Mouse (Mus musculus) kidney, adult 8-10 months (tissue): ENCODE data around the gene Slc34a3.

Source experiments
- DNase-seq, 2 experiments: peaks; one replicate each; pipeline ENCODE4 v3.0.0; 2022

Slc34a3 gene

GRCm38 (mm10) chr2:25246183-25247072 lies 12.3 kb upstream of the Slc34a3 start, which contains the start of gene AL732309.1:
Gene AL732309.1 (minus strand): TSS chr2:25246863.
- peak in 1 of 2 experiments; percentile 41 for DNase-seq

- no peak for DNase-seq
These were observed 10.0 kb upstream of the Slc34a3 start for GRCm38 (mm10) chr2:25244144-25244543.

DNA sequence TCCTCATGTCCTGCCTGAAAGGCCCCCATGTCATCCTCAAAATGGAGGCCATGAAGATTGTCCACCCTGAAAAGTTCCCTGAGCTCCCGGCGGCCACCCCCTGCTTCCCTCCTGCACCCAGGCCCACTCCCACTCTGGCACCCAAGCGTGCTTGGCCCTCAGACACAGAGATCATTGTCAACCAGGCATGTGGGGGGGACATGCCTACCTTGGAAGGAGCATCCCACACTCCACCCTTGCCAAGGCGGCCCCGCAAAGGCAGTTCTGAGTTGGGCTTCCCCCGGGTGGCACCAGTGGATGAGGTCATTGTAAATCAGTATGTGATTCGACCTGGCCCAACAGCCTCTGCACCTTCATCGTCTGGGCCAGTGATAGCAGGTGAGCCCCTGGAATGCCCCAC lies 9.2 kb upstream of the Slc34a3 start:
- DNase-seq: no peak

GRCm38 (mm10) chr2:25242101-25242506 lies 7.9 kb upstream of the Slc34a3 start, which contains the start of the genes Rnf208 and Cysrt1:
Gene Rnf208 (plus strand): TSS chr2:25242255.
Gene Cysrt1 (minus strand): TSS chr2:25242452.
- no peak for DNase-seq

DNA sequence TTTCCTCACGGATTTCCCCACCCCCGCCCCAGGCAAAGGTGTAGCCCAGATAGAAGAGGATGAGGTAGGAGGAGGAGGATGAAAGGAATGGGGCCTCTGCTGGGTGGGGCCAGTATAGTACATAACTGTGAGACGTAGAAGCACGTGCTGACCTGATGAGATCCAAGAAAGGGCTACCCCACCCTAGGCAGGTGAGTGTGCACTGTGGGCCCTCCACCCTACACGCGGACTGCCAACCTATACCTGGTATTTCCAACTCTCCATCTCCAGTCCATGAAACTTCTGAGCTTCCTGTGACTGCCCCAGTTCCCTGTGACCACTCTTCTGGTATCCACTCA lies 7.2 kb upstream of the Slc34a3 start:
- no peak for DNase-seq

- peak; percentile 87 to 89 for DNase-seq
These were observed 6.7 kb upstream of the Slc34a3 start for GRCm38 (mm10) chr2:25240723-25241437.

GRCm38 (mm10) chr2:25240310-25240709 lies 6.1 kb upstream of the Slc34a3 start:
- DNase-seq: no peak

DNA sequence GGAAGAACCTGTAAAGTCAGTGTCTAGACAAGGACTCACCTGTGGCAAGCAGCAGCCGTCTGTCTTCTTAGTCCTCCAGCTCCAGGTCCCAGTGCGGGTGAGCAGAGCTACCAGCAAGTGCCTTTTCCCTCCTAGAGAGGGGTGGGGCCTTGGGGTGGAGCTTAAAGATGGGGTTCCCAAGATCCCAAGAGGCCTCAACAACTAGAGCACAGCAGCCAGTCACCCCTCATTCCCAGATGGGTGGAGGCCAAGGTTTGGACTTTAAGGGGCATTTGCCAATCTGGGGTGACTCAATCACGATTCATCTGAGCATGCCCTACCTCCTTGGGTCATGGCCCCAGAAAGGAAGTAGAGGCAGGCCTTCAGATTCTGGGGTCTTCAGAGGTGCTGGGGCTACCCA lies 5.6 kb upstream of the Slc34a3 start:
- DNase-seq: no peak

DNA sequence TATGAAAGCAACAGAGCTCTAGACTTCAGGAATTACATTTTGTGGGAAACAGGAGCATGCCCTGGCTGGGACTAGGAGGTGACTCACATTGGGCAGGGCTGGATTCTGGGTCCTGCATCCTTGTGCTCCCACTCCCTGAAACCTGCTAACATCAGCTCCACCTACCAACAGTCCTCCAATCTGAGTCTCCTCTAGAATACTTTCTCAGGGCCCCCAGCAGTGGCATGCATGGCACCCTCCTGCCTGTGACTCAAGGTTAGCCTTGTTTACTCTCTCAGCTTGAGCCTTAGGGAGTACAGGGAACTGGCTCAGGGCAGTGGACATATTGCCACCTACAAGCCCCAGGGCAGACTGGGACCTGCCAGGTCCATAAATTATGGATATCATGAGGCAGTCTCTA lies 3.9 kb upstream of the Slc34a3 start:
- DNase-seq: no peak

DNA sequence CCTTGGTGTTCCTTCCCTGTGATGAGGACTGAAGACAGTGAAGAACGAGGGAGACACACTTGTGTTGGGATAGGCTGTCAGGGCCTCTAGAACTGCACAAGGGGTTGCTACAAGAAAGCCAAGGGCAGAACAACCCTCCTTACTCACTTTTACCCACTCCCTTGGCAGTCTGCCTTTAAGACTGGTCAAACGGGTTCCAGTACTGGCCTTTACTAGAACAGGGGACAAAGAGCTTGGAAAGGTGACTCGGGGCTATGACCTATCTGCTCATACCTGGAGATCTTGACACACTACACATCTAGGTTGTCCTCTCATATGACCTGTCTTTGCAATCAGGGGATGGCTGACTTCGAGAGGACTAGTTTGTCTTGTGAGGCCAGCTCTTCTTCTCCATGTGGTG lies 3.4 kb upstream of the Slc34a3 start:
- DNase-seq: peak; percentile 57 to 80

GRCm38 (mm10) chr2:25236614-25237013 lies 2.5 kb upstream of the Slc34a3 start, which contains the start of gene Rnf224:
Gene Rnf224 (minus strand): TSS chr2:25236787.
- no peak for DNase-seq

- DNase-seq: peak; percentile 63 to 81
These were observed 522 bp upstream of the Slc34a3 start for GRCm38 (mm10) chr2:25234551-25235220.

GRCm38 (mm10) chr2:25233421-25233820 lies 743 bp downstream of the Slc34a3 start:
- DNase-seq: no peak

GRCm38 (mm10) chr2:25231038-25231437 lies 3.1 kb downstream of the Slc34a3 start:
- no peak for DNase-seq

GRCm38 (mm10) chr2:25230581-25230980 lies 3.6 kb downstream of the Slc34a3 start:
- DNase-seq: no peak

DNA sequence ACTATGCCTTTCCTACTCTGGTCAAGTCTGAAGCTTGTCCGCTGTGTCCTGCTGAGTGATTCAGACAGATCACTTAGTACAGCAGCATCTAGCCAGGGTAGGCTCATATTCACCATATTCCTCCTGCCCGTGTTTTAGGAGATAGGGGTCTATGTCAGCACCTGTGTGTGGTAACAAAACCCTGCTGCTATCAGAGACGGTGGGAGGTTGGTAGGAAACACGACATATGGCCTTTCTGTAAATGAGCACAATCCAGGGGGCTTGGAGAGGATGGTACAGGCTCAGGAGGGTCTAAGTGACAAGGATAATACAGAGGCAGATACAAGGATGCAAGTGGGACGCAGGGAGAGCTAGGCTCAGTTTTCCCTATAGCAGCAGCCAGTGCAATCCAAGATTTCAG lies 4.6 kb downstream of the Slc34a3 start:
- DNase-seq: no peak

DNA sequence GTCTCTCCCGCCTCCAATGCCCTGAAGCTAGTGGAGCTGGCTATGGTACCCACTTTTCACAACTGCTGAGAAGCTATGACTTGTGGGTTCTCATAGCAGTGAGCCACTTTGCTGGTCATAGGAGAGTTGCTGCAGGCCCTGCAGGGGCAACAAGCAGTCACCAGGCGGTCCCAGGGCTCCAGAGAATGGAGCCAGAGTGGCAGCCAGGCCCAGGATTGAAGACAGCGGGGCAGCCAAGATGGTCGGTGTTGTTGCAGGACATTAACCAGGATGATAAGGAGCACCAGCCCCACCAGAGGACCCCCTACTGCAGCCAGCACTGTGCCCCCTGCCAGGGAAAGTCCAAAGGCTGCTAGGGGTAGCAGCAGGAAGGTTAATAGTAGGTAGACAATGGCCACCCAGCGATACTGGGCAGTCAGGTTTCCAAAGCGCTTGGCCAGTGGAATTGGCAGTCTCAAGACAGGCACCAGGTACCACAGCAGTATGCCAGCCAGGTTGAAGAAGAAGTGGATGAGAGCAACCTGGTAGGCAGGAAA lies 5.1 kb downstream of the Slc34a3 start:
- no peak for DNase-seq

DNA sequence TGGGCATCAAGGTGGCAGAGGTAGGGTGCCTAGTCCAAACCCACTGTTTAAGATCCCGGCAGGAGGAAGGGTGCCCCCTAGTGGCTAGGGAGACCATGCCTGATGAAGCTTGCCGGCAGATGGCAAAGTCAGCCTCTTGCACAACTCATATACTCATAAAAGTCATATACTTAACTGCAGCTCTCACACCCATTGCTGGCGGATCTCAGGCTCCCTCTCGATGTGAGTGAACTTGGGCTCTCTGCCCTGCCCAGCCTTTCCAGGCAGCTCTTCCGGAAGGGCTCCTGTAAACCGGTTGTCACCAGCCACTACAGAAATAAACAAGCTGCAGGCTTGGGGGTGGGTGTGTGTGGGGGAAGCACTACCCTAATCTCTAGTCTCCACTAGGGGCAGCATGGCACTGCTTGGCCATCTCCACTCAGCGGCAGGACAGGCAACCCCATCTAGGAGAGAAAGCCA lies 5.7 kb downstream of the Slc34a3 start:
- DNase-seq: peak; percentile 91 to 94

- no peak for DNase-seq
These were observed 6.8 kb downstream of the Slc34a3 start for GRCm38 (mm10) chr2:25227406-25227805.

DNA sequence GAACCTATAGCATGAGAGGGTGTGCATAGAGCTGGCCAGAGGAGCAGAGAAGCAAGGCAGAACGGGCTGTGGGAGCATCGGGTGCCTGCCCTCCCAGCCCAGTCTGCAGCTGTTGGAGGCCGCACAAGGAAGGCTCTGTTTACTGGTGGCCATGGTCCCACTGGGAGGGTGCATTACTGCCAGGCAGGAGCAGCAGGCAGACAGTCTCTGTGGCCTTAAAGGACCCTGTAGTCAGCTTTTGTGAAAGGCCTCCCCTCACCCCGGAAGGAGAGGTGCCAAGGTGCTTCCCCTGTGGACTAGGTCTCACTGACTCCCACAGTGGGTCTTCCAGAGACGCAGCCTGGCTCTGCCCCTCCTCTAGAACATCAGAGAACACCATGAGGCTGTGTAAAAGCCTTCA lies 7.3 kb downstream of the Slc34a3 start:
- DNase-seq: no peak

DNA sequence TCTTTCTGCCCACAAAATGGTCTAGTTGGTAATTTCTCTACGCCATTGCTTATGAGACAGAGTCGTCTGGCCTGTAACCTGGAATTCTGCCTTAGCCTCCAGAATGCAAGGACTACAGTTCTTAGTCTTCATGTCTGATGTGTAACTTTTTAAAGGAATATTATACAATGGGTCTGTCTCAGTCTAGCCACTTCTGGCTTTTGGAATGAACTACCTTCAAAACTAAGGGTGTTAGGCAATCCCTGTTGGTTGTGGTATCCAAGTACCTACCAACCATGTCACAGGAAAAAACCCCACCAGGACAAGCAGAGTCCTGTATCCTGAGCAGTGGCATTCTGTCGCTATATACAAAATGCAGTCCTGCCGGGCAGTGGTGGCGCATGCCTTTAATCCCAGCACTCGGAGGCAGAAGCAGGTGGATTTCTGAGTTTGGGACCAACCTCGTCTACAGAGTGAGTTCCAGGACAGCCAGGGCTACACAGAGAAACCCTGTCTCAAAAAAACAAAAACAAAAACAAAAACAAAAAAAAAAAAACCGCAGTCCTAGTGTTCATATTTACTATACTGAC lies 8.3 kb downstream of the Slc34a3 start:
- no peak for DNase-seq
